In genomic region chr9:66507684-66508083, GRCm38 (mm10) we compare ENCODE assay signal across 1 mouse cellular context.
TF ChIP-seq lines count a peak whose summit lies in the region.

No protein-coding gene starts in this region.

TF ChIP-seq in CH12.LX, 34 proteins besides CTCF, POLR2A, EP300 and RAD21:
- TF ChIP-seq RCOR1 (conservative IDR thresholded peaks at IDR 0.05; ENCODE audit: low read depth, low read length) = no peak
- TF ChIP-seq E2F4 (IDR thresholded peaks at IDR 0.05; ENCODE audit: insufficient replicate concordance, low read depth, low read length) = no peak
- no peak for TF ChIP-seq PAX5 (IDR thresholded peaks at IDR 0.05; ENCODE audit: low read length)
- no peak for TF ChIP-seq KAT2A (IDR thresholded peaks at IDR 0.05; ENCODE audit: insufficient replicate concordance, low read length)
- TF ChIP-seq NELFE (IDR thresholded peaks at IDR 0.05; ENCODE audit: low read depth, low read length) = no peak
